Mouse (Mus musculus) bone marrow, adult 2 months (tissue): ENCODE results near the gene Gm10306.

Experiments
- CTCF ChIP-seq: fragments of 200-500 bp; IDR thresholded peaks from 2 replicates; pipeline ENCODE4 v1.5.1; 2011; ENCODE audit warnings: low read length, control low read depth; ENCODE audit not compliant: control insufficient read depth, insufficient read depth
- POLR2A ChIP-seq: fragments of 200-500 bp; IDR thresholded peaks from 2 replicates; pipeline ENCODE4 v1.6.1; 2011; ENCODE audit warnings: low read depth, mild to moderate bottlenecking, control low read depth, low read length, borderline replicate concordance; ENCODE audit not compliant: control insufficient read depth

- TF ChIP-seq CTCF (no peak), POLR2A (no peak)
Observed at GRCm38 (mm10) chr4:94605591-94605990, 49.2 kb downstream of the Gm10306 start.
